Mouse (Mus musculus) liver, embryonic 15.5 days (tissue): Measurements from ENCODE around the gene Hsf2bp. TPM values are rescaled to one million over a fixed set of nuclear protein-coding genes. Genes with fewer than 3 reads are reported as not detected.

Experiments used
- ATAC-seq: fragments of 200-750 bp; cut with Nextera tagmentation; 2 replicates; pipeline ENCODE4 v1.8.0; 2017; ENCODE audit warnings: moderate number of reproducible peaks, mild to moderate bottlenecking, moderate library complexity; ENCODE audit not compliant: insufficient read depth
- H3K27ac ChIP-seq: fragments of 300-500 bp; sonication (generic); replicated peaks from 2 replicates; pipeline ENCODE4 v1.5.1; 2015; ENCODE audit warnings: mild to moderate bottlenecking, inconsistent platforms
- H3K27me3 ChIP-seq: fragments of 300-500 bp; sonication (generic); 2 replicates; pipeline ENCODE4 v1.6.1; 2015; ENCODE audit warnings: mild to moderate bottlenecking, inconsistent platforms
- H3K36me3 ChIP-seq: fragments of 300-500 bp; sonication (generic); replicated peaks from 2 replicates; pipeline ENCODE4 v1.6.1; 2015; ENCODE audit warnings: moderate library complexity, mild to moderate bottlenecking, inconsistent platforms
- H3K4me1 ChIP-seq: fragments of 300-500 bp; sonication (generic); replicated peaks from 2 replicates; pipeline ENCODE4 v1.6.1; 2015; ENCODE audit warnings: inconsistent platforms
- H3K4me2 ChIP-seq: fragments of 300-500 bp; sonication (generic); 2 replicates; pipeline ENCODE4 v1.6.1; 2015; ENCODE audit warnings: moderate library complexity, mild to moderate bottlenecking, inconsistent platforms
- H3K4me3 ChIP-seq: fragments of 300-500 bp; sonication (generic); replicated peaks from 2 replicates; pipeline ENCODE4 v1.5.1; 2015; ENCODE audit warnings: mild to moderate bottlenecking, inconsistent platforms
- H3K9ac ChIP-seq: fragments of 300-500 bp; sonication (generic); 2 replicates; pipeline ENCODE4 v1.6.1; 2015; ENCODE audit warnings: moderate library complexity, mild to moderate bottlenecking, inconsistent platforms
- H3K9me3 ChIP-seq: fragments of 300-500 bp; sonication (generic); replicated peaks from 2 replicates; pipeline ENCODE4 v1.6.1; 2016; ENCODE audit warnings: inconsistent platforms
- WGBS: fragments of 180-500 bp; shearing (Covaris S2); methylation state at CpG from one replicate; pipeline ENCODE4 v1.1.7; 2015; ENCODE audit warnings: mixed read lengths; ENCODE audit not compliant: insufficient replicate concordance; 5-methylcytosine and 5-hydroxymethylcytosine counted together
- polyA plus RNA-seq: library from polyadenylated mRNA; unstranded; fragments of >200 nt; fragmentation: Nextera tagmentation; extraction: Ambion mirVana; gene quantifications from 2 replicates; pipeline ENCODE4 v1.2.1, GENCODE M21; 2015

The Hsf2bp gene
- polyA plus RNA-seq, 1 experiment from 2014 or later = 0.21 TPM

- Histone ChIP-seq H3K4me2 (no peak overlapping the region), H3K27ac (no peak overlapping the region), H3K27me3 (no peaks in the 10 kb centered on the region), H3K9ac (no peak overlapping the region), H3K4me3 (no peak overlapping the region), H3K4me1 (no peaks in the 10 kb centered on the region), H3K36me3 (no peaks in the 10 kb centered on the region), H3K9me3 (no peaks in the 10 kb centered on the region)
- no peak for ATAC-seq
- 39% methylated on average over 6 of the region's 6 CpGs for WGBS
Measured at GRCm38 (mm10) chr17:32011694-32012093, 24.5 kb downstream of the Hsf2bp start.

- H3K4me3 ChIP-seq = no peak overlapping the region
- no peaks in the 10 kb centered on the region for H3K9me3 ChIP-seq
- no peaks in the 10 kb centered on the region for H3K27me3 ChIP-seq
- no peaks in the 10 kb centered on the region for H3K36me3 ChIP-seq
- H3K27ac ChIP-seq = no peak overlapping the region
- H3K4me2 ChIP-seq = no peak overlapping the region
- ATAC-seq = no peak
- no peaks in the 10 kb centered on the region for H3K4me1 ChIP-seq
- WGBS = 68% methylated on average over 5 of the region's 5 CpGs
- no peak overlapping the region for H3K9ac ChIP-seq
Measured at GRCm38 (mm10) chr17:32006800-32007199, 29.3 kb downstream of the Hsf2bp start.

- Histone ChIP-seq H3K9me3 (no peaks in the 10 kb centered on the region), H3K4me1 (no peaks in the 10 kb centered on the region), H3K36me3 (no peaks in the 10 kb centered on the region), H3K9ac (no peak overlapping the region), H3K27me3 (no peaks in the 10 kb centered on the region), H3K4me3 (no peak overlapping the region), H3K27ac (no peak overlapping the region), H3K4me2 (no peak overlapping the region)
- 66% methylated on average over 3 of the region's 3 CpGs for WGBS
- no peak for ATAC-seq
Measured at GRCm38 (mm10) chr17:32003251-32003650, 32.9 kb downstream of the Hsf2bp start.

- H3K27me3 ChIP-seq = no peaks in the 10 kb centered on the region
- 60% methylated on average over 1 of the region's 1 CpGs for WGBS
- no peak overlapping the region for H3K4me3 ChIP-seq
- no peak overlapping the region for H3K4me2 ChIP-seq
- H3K36me3 ChIP-seq = no peaks in the 10 kb centered on the region
- H3K9ac ChIP-seq = no peak overlapping the region
- H3K4me1 ChIP-seq = peaks cover 6% of the 10 kb centered on the region; the same call in 1 of the 2 replicates
- H3K9me3 ChIP-seq = no peaks in the 10 kb centered on the region
- H3K27ac ChIP-seq = no peak overlapping the region
- no peak for ATAC-seq
Measured at GRCm38 (mm10) chr17:31998351-31998750, 37.8 kb downstream of the Hsf2bp start.

GRCm38 (mm10) chr17:31996331-31996730 lies 39.8 kb downstream of the Hsf2bp start:
- no peak for ATAC-seq
- no peak overlapping the region for H3K4me2 ChIP-seq
- WGBS = 32% methylated on average over 4 of the region's 4 CpGs
- H3K36me3 ChIP-seq = no peaks in the 10 kb centered on the region
- no peaks in the 10 kb centered on the region for H3K9me3 ChIP-seq
- H3K4me1 ChIP-seq = peaks cover 6% of the 10 kb centered on the region; the same call in 1 of the 2 replicates
- H3K4me3 ChIP-seq = no peak overlapping the region
- H3K27ac ChIP-seq = 0 out of 2 replicates have a peak overlapping the region, but pooled peaks have one; percentile 7
- H3K9ac ChIP-seq = no peak overlapping the region
- no peaks in the 10 kb centered on the region for H3K27me3 ChIP-seq

GRCm38 (mm10) chr17:31995784-31996183 lies 40.4 kb downstream of the Hsf2bp start:
- Histone ChIP-seq H3K4me2 (no peak overlapping the region), H3K27me3 (no peaks in the 10 kb centered on the region), H3K4me3 (no peak overlapping the region), H3K36me3 (no peaks in the 10 kb centered on the region), H3K27ac (0 out of 2 replicates have a peak overlapping the region, but pooled peaks have one; percentile 7), H3K9ac (no peak overlapping the region), H3K4me1 (peaks cover 6% of the 10 kb centered on the region; the same call in 1 of the 2 replicates), H3K9me3 (no peaks in the 10 kb centered on the region)
- ATAC-seq = peak; percentile 63
- WGBS = 7% methylated on average over 2 of the region's 2 CpGs

- no peak for ATAC-seq
- H3K9me3 ChIP-seq = no peaks in the 10 kb centered on the region
- H3K4me1 ChIP-seq = peaks cover 6% of the 10 kb centered on the region; the same call in 1 of the 2 replicates
- no peak overlapping the region for H3K9ac ChIP-seq
- H3K27me3 ChIP-seq = no peaks in the 10 kb centered on the region
- no peak overlapping the region for H3K27ac ChIP-seq
- no peaks in the 10 kb centered on the region for H3K36me3 ChIP-seq
- H3K4me3 ChIP-seq = no peak overlapping the region
- no peak overlapping the region for H3K4me2 ChIP-seq
Measured at GRCm38 (mm10) chr17:31994132-31994531, 42.0 kb downstream of the Hsf2bp start.

GRCm38 (mm10) chr17:31993354-31993753 lies 42.8 kb downstream of the Hsf2bp start:
- no peak for ATAC-seq
- Histone ChIP-seq H3K9ac (no peak overlapping the region), H3K9me3 (no peaks in the 10 kb centered on the region), H3K4me1 (peaks cover 6% of the 10 kb centered on the region; the same call in 1 of the 2 replicates), H3K36me3 (no peaks in the 10 kb centered on the region), H3K4me2 (no peak overlapping the region), H3K27ac (no peak overlapping the region), H3K27me3 (no peaks in the 10 kb centered on the region), H3K4me3 (no peak overlapping the region)
- 56% methylated on average over 1 of the region's 1 CpGs for WGBS

- Histone ChIP-seq H3K4me1 (peaks cover 6% of the 10 kb centered on the region; the same call in 1 of the 2 replicates), H3K9ac (no peak overlapping the region), H3K36me3 (no peaks in the 10 kb centered on the region), H3K27me3 (no peaks in the 10 kb centered on the region), H3K4me2 (no peak overlapping the region), H3K9me3 (no peaks in the 10 kb centered on the region), H3K4me3 (no peak overlapping the region), H3K27ac (no peak overlapping the region)
- ATAC-seq = no peak
- WGBS = 49% methylated on average over 2 of the region's 2 CpGs
Measured at GRCm38 (mm10) chr17:31992004-31992403, 44.1 kb downstream of the Hsf2bp start.

GRCm38 (mm10) chr17:31989035-31989434 lies 47.1 kb downstream of the Hsf2bp start:
- 62% methylated on average over 2 of the region's 2 CpGs for WGBS
- H3K4me3 ChIP-seq = no peak overlapping the region
- no peaks in the 10 kb centered on the region for H3K4me1 ChIP-seq
- no peaks in the 10 kb centered on the region for H3K9me3 ChIP-seq
- no peak overlapping the region for H3K27ac ChIP-seq
- H3K9ac ChIP-seq = no peak overlapping the region
- no peak for ATAC-seq
- no peaks in the 10 kb centered on the region for H3K36me3 ChIP-seq
- H3K4me2 ChIP-seq = no peak overlapping the region
- H3K27me3 ChIP-seq = no peaks in the 10 kb centered on the region

- 67% methylated on average over 1 of the region's 1 CpGs for WGBS
Measured at GRCm38 (mm10) chr17:31986915-31987314, 49.2 kb downstream of the Hsf2bp start.

GRCm38 (mm10) chr17:31983491-31983890 lies 52.7 kb downstream of the Hsf2bp start:
- Histone ChIP-seq H3K9me3 (no peaks in the 10 kb centered on the region), H3K4me3 (no peak overlapping the region), H3K9ac (no peak overlapping the region), H3K4me2 (no peak overlapping the region), H3K27ac (no peak overlapping the region), H3K27me3 (no peaks in the 10 kb centered on the region), H3K4me1 (0 out of 2 replicates have a peak, but pooled peaks cover 2% of the 10 kb centered on the region), H3K36me3 (no peaks in the 10 kb centered on the region)
- no peak for ATAC-seq
- 37% methylated on average over 3 of the region's 3 CpGs for WGBS

More at GRCm38 (mm10) chr17:31986915-31987314, 49.2 kb downstream of the Hsf2bp start:
- no peaks in the 10 kb centered on the region for H3K9me3 ChIP-seq
- 0 out of 2 replicates have a peak, but pooled peaks cover 2% of the 10 kb centered on the region for H3K4me1 ChIP-seq
- H3K27me3 ChIP-seq = no peaks in the 10 kb centered on the region
- H3K36me3 ChIP-seq = no peaks in the 10 kb centered on the region
- H3K4me3 ChIP-seq = no peak overlapping the region
- no peak overlapping the region for H3K9ac ChIP-seq
- no peak for ATAC-seq
- no peak overlapping the region for H3K27ac ChIP-seq
- no peak overlapping the region for H3K4me2 ChIP-seq
